Mouse (Mus musculus): ENCODE results near the gene Gm16253. TPM values are rescaled to one million over a fixed set of nuclear protein-coding genes. Genes with fewer than 3 reads are reported as not detected.

The Gm16253 gene
- total RNA-seq (2014; fragmentation: Nextera tagmentation) (not detected in 2 replicates), total RNA-seq (2017) (not detected in 2 replicates)

DNA sequence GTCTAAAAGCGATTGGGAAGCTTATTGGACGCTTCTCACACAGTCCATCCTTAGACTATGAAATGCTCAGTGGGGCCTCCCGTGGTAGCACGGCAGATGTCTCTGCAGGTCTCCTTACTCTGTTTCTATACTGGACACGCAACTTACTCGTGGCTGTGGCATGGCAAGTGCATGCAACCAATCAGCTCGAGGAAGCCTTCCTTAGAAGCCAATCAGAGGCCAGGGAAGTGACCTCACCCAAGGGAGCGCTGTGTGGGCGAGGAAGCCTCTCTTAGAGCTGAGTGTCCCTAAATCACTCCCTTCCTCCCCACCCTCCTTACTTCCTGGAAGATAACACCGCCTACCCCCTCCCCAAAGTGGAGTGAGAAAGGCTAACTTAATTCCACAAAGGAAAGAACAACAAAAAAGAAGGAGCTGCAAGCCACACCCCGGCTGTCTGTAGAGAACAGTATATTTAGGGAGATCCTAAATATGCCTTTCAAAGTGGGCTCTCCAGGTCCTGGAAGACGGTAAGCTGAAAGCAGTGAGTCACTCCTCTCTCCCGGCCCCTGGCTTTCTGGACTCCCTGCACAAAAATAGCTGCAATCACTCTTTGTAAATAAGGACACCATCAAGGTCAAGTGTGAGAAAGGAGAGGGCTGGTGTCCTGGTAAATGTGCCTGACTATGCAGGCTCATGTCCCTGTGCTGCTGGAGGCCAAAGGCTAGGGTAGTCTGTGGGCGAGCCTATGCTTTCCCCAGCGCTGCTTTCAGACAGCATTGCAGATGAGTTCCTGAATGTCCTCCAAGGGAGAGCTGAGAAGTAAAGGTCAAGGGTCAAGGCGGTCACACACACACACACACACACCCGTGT lies at the start of gene Gm16253:
Gm16253 (plus strand) TSS at position 295 of the 852 bp plus-strand sequence.
- peak; percentile 80 for ATAC-seq (replicated peaks; ENCODE audit: poor library complexity, severe bottlenecking)

DNA sequence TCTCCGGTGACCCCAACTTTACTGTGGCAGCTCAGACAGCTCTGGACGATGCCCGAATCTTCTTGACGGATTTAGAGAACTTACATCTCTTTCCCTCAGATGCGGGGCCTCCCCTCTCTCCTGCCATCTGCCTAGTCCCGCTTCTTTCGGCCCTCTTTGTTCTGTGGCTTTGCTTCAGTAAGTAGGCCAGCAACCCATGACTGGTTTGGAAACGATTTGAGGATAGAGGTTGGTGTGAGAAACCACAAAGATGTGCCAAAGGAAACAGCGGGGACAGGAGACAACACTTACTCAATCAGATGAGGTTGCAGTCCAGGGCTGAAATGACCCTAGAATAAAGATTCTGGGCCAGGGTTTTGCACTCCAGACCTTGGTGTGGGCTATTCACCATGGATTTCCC lies 48.3 kb upstream of the Gm16253 start:
- ATAC-seq (replicated peaks; ENCODE audit: poor library complexity, severe bottlenecking): peak; percentile 34; the same call in 1 of the 2 replicates

DNA sequence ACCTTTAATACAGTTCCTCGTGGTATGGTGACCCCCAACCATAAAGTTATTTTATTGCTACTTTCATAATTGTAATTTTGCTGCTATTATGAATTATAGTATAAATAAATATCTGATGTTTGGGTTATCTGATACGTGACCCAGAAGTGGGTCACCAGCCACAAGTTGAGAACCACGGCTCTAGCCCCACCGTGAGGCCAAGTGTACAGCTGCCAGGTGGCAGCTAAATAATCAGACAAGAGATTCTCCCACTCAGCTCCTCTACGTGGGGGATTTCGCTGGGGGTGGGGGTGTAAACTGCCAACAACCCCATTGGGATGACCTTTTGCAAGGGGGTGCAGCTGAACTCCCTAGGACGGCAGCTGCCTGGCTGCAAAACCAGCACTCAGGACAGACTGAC lies 44.7 kb upstream of the Gm16253 start:
- no peak for ATAC-seq (replicated peaks; ENCODE audit: poor library complexity, severe bottlenecking)

DNA sequence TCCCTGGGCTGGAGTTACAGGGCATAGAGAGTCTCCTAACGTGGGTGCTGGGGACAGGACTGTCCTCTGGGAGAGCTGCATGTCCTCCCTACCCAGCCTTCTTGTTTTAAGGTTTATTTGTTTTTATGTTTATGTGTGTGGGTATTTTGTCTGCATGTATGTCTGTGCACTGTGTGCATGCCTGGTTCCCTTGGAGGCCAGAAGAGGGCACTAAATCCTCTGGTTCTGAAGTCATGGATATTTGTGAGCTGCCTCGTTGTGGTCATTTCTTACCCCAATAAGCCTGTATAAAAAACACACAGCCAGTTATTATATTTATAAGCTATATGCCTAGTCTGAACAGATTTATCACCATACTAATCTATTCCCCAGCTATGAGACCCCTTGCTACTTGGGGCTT lies 42.5 kb upstream of the Gm16253 start:
- ATAC-seq (replicated peaks; ENCODE audit: poor library complexity, severe bottlenecking): no peak

DNA sequence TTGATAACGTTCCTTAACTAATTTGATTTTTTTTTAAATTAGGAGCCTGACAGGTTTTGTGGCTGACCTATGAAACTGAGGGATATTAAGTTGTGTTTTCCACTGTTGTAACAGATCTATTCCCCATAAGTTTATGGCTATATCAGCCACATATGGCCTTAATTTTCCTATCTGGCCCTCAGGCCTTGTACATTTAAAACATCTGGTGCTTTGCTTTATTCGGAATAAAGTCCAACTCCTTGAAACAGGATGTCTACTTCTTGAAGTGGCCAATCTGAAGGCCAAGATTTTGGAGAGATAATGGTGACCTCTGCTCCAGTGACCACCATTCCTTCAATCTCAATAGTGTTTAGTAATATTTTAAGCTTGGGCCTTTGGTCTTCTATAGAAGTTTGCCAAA lies 37.5 kb upstream of the Gm16253 start:
- no peak for ATAC-seq (replicated peaks; ENCODE audit: poor library complexity, severe bottlenecking)

DNA sequence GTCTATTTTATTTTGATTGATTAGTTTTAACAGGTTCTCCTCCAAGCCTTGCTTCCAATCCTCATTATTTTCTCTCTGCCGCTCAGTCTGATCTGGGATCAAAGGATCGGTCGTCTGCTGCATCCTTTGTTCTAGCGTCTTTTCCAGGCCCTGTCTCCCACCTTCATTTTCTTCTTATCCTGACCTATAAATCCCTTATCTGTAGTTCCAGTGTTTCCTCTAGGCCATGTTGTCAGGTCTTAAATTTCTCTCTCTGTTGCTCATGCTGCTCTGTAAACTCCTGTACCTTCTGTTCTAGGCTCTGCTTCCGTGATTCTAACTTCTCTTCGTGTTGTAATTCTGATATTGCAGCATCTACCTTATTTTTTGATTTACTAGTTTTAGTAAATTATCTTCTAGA lies 36.0 kb upstream of the Gm16253 start:
- ATAC-seq (replicated peaks; ENCODE audit: poor library complexity, severe bottlenecking): no peak

DNA sequence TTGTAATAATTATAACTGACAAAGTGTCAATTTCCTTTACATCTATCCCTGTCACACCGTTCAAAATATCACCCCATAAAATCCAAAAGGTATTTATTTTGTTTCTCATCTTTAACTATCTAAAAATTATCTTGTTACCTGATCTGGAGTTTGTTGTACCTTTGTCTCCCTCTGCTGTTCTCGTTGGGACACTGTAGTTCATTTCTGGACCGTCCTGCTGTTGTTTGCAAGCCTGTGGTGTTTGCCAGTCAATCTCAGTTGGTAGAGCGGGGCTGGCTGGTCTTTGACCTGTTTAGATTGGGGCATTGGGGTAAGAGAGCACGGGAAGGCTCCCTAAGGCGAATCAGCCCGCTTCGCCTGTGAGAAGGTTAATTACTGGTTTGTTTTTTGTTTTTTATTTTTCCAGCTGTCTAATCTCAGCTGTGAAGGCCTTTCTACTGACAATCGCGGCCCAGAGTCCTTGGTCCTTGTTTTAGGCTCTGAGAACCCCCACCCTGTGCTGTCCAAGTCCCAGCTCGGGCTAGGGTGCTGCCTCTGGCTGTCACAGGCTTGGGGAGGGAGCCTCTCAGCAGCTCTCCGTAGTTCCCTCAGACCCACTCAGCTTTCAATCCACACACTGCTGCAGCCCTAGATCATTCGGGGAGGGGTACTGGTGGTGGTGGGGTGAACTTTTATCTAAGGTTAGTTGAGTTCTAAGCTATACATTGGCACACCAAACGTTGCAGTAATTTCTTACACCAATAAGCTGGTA lies 35.3 kb upstream of the Gm16253 start:
- no peak for ATAC-seq (replicated peaks; ENCODE audit: poor library complexity, severe bottlenecking)

DNA sequence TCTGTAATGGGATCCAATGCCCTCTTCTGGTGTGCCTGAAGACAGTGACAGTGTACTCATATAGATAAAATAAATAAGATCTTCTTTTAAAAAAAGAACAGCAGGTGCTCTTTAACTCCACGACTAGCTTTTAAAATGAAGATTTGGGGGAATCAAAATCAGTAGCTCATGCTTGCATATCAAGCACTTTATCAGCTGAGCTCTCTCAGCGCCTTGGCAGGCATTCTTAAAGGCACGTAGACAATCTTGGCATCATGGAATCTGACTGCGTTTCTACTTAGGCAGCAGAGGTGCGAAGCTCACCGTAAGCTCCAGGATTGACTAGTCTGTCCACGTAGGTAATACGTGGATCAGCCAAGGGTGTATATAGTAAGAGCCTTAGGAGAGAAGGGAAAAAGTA lies 34.2 kb upstream of the Gm16253 start:
- ATAC-seq (replicated peaks; ENCODE audit: poor library complexity, severe bottlenecking): no peak

DNA sequence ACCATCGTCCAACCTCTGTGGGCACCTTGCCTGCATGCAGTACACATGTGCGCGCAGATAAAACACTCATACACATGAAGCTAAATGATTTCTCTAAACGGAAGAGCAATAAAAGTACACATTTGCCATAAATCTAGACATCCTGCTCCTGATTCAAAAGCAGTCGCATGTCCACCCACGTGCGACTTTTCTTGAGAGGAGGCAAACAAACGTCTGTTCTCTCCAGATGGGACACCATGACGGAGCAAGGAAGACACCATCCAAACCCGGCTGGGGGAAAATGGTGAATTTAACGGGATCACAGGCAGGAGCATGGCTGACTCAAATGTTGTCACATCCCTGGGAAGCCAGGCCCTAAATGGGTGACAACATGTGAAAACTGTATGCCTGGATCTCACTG lies 33.4 kb upstream of the Gm16253 start:
- no peak for ATAC-seq (replicated peaks; ENCODE audit: poor library complexity, severe bottlenecking)

DNA sequence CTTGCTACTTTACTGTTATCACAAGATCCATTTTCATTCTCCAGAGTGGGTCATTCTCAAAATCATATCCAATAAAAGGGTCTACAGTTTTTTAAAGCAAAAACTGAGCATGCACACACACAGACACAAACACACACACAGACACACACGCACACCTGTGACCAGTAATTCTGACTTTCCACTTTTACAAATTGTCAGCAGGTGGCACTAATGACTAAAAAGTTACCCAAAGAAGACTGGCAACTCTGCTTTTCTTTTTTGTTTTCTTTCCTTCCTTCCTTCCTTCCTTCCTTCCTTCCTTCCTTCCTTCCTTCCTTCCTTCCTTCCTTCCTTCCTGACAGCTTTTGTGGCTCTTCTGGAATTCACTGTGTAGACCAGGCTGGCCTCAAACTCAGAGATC lies 31.2 kb upstream of the Gm16253 start:
- no peak for ATAC-seq (replicated peaks; ENCODE audit: poor library complexity, severe bottlenecking)

DNA sequence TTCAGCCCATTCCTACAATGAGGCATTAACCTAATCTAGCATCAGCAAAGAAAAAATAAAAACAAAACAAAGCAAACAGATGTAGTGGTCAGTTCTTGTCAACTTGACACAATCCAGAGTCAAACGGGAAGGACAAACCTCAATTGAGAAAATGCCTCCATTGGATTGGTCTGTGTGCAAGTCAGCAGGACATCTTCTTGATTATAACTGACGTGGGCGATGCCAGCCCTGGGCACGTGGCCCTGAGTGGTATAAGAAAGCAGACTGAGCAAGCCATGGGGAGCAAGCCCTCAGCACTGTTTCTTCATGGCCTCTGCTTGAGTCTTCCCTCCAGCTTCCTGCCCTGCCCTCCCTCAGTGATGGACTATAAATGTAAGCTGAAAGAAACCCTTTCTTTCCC lies 29.9 kb upstream of the Gm16253 start:
- no peak for ATAC-seq (replicated peaks; ENCODE audit: poor library complexity, severe bottlenecking)

DNA sequence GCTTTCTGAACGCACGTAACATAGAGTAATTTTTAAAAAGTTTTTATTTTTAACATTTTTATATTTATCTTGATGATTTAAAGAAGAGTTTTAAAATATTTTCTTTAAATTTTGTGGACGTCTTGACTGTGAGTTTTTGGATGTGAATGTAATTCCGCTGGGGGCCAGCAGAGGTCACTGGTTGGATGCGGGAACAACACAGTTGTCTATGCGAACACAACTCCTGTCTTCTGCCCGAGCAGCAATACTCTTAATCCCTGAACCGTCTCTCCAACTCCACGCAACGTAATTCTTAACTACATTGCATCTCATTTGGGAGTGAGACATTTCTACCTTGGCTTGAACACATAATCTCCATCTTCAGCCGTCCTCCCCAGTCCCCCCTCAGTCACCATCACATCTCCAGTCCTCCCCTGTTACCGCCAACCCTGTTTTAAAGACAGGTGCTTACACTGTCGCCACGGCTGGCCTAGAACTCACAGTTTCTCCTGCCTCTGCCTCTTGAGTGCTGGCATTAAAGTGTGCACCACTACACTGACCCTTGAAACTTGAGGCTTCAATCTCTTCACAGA lies 29.3 kb upstream of the Gm16253 start:
- ATAC-seq (replicated peaks; ENCODE audit: poor library complexity, severe bottlenecking): peak; percentile 83

DNA sequence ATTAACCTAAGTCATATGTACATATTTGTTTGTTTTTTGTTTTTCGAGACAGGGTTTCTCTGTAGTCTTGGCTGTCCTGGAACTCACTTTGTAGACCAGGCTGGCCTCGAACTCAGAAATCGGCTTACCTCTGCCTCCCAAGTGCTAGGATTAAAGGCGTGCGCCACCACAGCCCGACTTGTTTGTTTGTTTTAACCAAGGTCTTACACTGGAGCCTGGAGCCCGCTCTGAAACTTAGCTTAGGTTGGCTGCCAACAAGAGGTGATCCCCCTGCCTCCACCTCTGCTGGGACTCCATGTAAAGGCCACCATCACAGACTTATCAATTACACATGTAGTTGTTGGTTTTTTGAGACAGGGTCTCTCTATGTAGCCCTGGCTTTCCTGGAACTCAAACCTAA lies 28.0 kb upstream of the Gm16253 start:
- no peak for ATAC-seq (replicated peaks; ENCODE audit: poor library complexity, severe bottlenecking)

DNA sequence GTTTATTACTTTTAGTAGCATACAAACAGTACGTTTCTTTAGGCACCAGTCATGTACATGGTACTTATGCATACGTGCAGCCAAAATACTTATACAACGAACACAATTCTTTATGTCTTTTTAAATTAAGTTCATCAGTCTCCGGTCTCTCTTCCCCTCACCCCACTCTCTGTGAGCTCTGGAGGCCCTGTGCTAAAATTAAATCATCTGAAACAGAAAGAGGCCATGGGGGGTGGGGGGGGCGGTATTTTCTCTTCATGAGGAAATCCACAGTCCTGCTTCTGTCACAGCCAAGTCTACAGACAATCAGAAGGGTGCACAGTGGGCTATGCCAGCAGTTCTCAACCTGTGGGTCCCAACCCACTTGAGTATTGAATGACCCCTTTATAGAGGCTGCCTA lies 27.4 kb upstream of the Gm16253 start:
- no peak for ATAC-seq (replicated peaks; ENCODE audit: poor library complexity, severe bottlenecking)

DNA sequence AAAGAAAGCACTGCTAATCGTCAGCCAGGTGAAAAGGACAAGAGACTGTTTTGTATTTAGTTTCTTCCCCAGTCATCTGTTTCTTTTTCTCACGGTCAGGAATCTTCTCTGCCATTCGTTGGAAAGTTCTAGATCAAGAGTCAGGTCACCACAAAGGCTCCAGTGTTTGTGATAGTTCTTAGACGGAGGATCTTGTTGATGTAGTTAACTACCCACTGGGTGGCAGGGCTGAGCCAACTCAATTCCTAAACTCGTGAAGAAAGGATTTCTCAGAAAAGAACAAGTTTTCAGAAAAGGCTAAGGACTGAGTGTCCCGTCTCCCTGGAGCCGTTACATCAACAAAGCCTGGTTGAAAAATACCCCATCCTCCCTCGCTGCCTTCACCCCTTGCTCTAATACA lies 25.6 kb upstream of the Gm16253 start:
- ATAC-seq (replicated peaks; ENCODE audit: poor library complexity, severe bottlenecking): peak; percentile 41; the same call in 1 of the 2 replicates

DNA sequence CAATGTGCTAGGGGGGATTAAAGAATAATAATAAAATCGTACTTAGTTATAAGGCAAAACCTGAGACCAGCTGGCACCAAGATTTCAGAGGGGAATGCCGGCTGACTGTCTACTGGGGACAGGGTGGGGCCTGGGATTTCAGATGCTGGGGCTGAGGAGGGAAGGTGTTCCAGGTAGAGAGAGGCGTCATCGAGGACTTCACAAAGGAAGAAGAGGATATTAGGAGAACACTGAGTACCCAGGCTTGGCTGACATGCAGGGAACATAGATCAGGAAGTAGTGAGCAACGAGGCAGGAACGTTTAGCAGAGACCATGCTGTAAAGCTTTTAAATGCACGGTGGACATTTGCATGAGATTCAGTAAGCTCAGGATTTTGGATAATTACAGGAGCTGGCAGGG lies 24.9 kb upstream of the Gm16253 start:
- no peak for ATAC-seq (replicated peaks; ENCODE audit: poor library complexity, severe bottlenecking)

DNA sequence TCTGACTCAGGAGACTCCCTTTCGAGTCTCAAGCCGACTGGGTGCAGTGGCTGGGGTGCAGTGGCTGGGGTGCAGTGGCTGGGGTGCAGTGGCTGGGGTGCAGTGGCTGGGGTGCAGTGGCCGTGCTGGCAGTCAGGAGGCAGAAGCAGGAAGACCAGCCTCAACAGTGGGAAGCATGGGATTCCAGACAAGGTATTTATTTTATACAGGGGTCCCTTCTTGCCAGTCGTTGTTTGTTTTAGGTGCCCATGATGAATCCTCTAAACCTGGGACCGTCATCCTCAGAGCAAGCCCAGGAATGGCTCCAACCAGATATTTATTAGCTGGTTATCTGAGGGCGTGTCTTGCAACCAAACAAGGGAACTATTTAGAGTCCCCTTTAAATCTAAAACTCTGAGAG lies 23.2 kb upstream of the Gm16253 start:
- no peak for ATAC-seq (replicated peaks; ENCODE audit: poor library complexity, severe bottlenecking)

DNA sequence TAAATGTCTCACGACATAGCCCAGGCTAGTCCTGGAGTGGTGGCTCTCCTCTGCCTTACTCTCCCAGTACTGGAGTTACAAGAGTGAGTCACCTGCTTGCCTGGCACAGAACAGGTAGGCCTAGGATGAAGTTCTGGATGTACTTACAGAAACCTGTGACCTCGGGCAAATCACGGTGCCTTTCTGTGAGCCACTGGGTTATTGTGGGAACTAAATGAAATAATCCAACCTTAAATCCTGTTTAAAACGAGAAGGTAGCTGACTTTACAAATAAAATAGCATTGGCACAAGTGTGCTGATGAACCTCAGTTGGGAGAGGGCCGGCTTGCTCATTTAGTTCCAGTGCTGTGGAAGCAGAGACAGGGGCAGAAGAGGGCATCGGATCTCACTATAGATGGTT lies 22.5 kb upstream of the Gm16253 start:
- no peak for ATAC-seq (replicated peaks; ENCODE audit: poor library complexity, severe bottlenecking)

DNA sequence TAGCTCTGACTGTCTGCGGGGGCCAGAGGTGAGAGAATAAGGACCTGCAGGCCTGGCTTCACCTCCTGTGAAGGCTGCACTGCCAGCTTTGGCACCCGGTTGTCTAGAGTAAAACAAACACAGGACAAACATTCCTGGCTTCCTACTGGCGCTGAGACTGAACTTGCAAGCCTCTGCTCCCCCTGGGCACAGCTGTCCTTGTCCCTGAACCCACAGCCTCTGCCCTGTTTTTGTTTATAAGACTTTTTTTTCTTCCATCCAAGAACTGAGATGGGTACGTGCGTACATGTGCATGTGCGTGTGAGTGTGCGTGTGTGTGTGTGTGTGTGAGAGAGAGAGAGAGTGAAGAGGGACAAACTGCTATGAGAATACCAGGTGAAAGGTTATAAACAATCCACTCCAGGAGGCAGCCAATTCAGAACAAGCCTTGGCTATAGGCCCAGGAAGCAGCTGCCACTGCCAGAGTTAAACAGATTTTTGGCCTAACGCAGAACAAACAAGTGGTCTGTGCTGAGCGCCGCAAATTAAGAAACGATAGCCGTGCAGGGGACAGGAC lies 21.7 kb upstream of the Gm16253 start:
- ATAC-seq (replicated peaks; ENCODE audit: poor library complexity, severe bottlenecking): no peak

DNA sequence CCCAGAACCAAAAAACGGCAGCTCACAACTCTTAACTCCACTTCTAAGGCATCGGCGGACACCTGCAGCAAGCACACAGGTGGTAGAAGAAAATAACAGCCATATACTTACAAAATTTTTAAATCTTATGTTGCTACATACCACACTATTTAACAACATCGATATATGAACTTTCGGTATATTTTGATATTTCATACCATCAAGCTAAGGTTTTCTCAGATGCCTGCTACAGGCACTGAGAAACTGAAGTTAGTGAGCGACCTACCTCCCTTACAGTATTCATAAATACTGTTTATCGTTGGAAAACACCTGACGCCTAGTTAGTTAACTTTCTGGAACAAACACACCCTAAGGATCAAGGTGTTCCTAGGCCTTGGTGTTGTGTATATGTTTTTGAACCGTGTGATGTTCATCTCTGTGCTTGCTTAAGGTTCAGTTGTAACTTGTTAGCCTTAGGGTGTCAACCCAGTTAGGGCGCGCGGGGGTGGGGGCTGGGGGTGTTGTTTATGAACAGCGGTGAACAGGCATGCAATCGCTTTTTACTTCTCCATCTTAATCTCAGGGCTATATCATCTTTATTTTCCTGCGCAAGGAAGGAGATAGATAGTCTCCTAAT lies 20.7 kb upstream of the Gm16253 start:
- no peak for ATAC-seq (replicated peaks; ENCODE audit: poor library complexity, severe bottlenecking)

Data from granulocyte monocyte progenitor cell, adult 5-6 weeks (primary cell).